Mouse (Mus musculus): ENCODE data around the gene Ugt1a10. TPM values are rescaled to one million over a fixed set of nuclear protein-coding genes. Genes with fewer than 3 reads are reported as not detected.

The Ugt1a10 gene
- polyA plus RNA-seq, 2 experiments, result not detected

DNA sequence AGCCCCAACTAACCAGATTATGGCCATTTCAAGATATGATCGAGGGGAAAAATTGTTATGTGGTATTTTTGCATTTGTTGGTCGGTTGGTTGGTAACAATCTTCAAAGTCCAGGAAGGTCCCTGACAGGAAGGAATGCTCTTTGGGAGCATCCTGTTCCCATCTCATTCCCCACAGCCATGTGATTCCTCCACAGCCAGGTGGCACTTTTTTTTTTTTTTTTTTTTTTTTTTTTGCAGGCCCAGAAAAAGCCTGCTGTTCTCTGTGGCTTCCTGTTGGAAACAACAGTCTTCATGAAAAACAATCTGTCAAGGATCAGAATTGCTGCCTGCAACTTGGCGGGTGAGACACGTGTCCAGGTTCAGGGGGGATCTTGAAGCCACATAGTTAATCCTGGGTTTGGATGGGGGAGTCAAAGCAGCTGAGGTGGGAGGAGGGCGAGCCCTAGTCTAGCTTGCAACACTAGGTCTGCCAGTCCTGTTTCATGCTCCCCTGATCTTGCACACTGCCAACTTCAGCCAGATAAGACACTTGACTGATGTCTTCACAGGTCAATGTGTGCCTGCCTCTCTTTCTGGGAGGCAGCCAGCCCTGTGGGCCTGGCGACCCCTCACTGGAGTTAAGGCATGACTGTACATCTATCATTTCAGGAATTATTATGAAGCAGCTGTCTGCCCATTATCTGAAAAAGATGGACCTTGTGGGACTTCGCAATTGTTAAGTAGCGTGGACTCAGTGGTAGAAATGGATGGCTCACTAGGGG is 203.9 kb downstream of the Ugt1a10 start:
- no peak for TF ChIP-seq EP300 (IDR thresholded peaks at IDR 0.05; ENCODE audit: low read depth)
- TF ChIP-seq CTCF (IDR thresholded peaks at IDR 0.05; ENCODE audit: low read depth), result no peak
- Histone ChIP-seq H3K36me3 (replicated peaks; ENCODE audit: control insufficient read depth, insufficient read depth, low read depth) (peaks cover 30% of the 10 kb centered on the region), H3K9me3 (ENCODE audit: control insufficient read depth, low read length) (no peaks in the 10 kb centered on the region), H3K27me3 (ENCODE audit: control insufficient read depth, insufficient read depth, low read length) (no peaks in the 10 kb centered on the region), H3K9ac (replicated peaks) (no peak overlapping the region), H3K4me2 (ENCODE audit: low read depth) (no peak overlapping the region), H3K4me3 (ENCODE audit: insufficient read depth in 1 of 2, low read depth in 2 of 2, low read length in 2 of 2) (no peak overlapping the region), H3K4me1 (replicated peaks; ENCODE audit: control insufficient read depth in 2 of 2, insufficient read depth in 2 of 2, low read length in 1 of 2) (peaks cover 6 to 34% of the 10 kb centered on the region in 2 experiments; a peak in 3 of 4 replicates), H3K27ac (no peak overlapping the region)
- DNase-seq (ENCODE audit: low read depth in 3 of 3, low spot score in 3 of 3), result no peak
- 51% methylated on average over 8 of the region's 8 CpGs for WGBS (ENCODE audit: insufficient replicate concordance)
- ATAC-seq (ENCODE audit: insufficient read depth), result no peak

DNA sequence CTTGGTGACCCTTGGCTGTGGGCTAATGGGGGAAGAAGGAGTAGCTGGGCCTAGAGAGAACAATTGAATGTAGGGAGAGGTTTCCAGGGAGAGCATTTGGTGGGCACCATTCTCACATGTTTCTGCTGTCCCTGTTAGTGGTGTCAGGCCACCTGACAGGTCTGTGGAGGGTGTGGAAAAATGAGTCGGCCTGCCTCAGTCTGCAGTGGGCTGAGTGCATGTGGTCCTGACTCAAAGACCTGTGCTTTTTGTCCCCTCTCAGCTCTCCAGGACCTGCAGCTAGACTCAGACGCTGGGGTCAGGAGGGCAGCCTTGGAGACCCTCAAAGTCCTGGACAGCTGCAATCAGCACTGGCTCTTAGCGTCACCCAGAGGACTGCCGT is 204.4 kb downstream of the Ugt1a10 start:
- no peak overlapping the region for H3K4me2 ChIP-seq (ENCODE audit: low read depth)
- peaks cover 35% of the 10 kb centered on the region for H3K36me3 ChIP-seq (replicated peaks; ENCODE audit: control insufficient read depth, insufficient read depth, low read depth)
- 67% methylated on average over 4 of the region's 4 CpGs for WGBS (ENCODE audit: insufficient replicate concordance)
- peak; percentile 4 for ATAC-seq (ENCODE audit: insufficient read depth)
- H3K27ac ChIP-seq, result no peak overlapping the region
- no peak overlapping the region for H3K4me3 ChIP-seq (ENCODE audit: insufficient read depth in 1 of 2, low read depth in 2 of 2, low read length in 2 of 2)
- no peaks in the 10 kb centered on the region for H3K27me3 ChIP-seq (ENCODE audit: control insufficient read depth, insufficient read depth, low read length)
- DNase-seq (ENCODE audit: low read depth in 3 of 3, low spot score in 3 of 3), result no peak
- H3K9me3 ChIP-seq (ENCODE audit: control insufficient read depth, low read length), result no peaks in the 10 kb centered on the region
- H3K4me1 ChIP-seq (replicated peaks; ENCODE audit: control insufficient read depth in 2 of 2, insufficient read depth in 2 of 2, low read length in 1 of 2), result peaks cover 6 to 34% of the 10 kb centered on the region in 2 experiments; a peak in 3 of 4 replicates
- H3K9ac ChIP-seq (replicated peaks), result no peak overlapping the region
- TF ChIP-seq EP300 (IDR thresholded peaks at IDR 0.05; ENCODE audit: low read depth) (no peak), CTCF (IDR thresholded peaks at IDR 0.05; ENCODE audit: low read depth) (no peak)

- ATAC-seq (ENCODE audit: insufficient read depth) (peak; percentile 48), DNase-seq (ENCODE audit: low read depth in 3 of 3, low spot score in 3 of 3) (peak in 2 of 3 experiments; percentile 27 to 50)
- H3K27me3 ChIP-seq (ENCODE audit: control insufficient read depth, insufficient read depth, low read length), result no peaks in the 10 kb centered on the region
- no peak overlapping the region for H3K27ac ChIP-seq
- no peaks in the 10 kb centered on the region for H3K9me3 ChIP-seq (ENCODE audit: control insufficient read depth, low read length)
- no peak overlapping the region for H3K9ac ChIP-seq (replicated peaks)
- no peak overlapping the region for H3K4me3 ChIP-seq (ENCODE audit: insufficient read depth in 1 of 2, low read depth in 2 of 2, low read length in 2 of 2)
- H3K4me1 ChIP-seq (replicated peaks; ENCODE audit: control insufficient read depth in 2 of 2, insufficient read depth in 2 of 2, low read length in 1 of 2), result peaks cover 6 to 34% of the 10 kb centered on the region in 2 experiments; a peak in 3 of 4 replicates
- peaks cover 40% of the 10 kb centered on the region for H3K36me3 ChIP-seq (replicated peaks; ENCODE audit: control insufficient read depth, insufficient read depth, low read depth)
- TF ChIP-seq CTCF (IDR thresholded peaks at IDR 0.05; ENCODE audit: low read depth), result no peak
- no peak for TF ChIP-seq EP300 (IDR thresholded peaks at IDR 0.05; ENCODE audit: low read depth)
- no peak overlapping the region for H3K4me2 ChIP-seq (ENCODE audit: low read depth)
- 56% methylated on average over 6 of the region's 6 CpGs for WGBS (ENCODE audit: insufficient replicate concordance)
These were observed 204.9 kb downstream of the Ugt1a10 start for GRCm38 (mm10) chr1:88260114-88260513.

GRCm38 (mm10) chr1:88260604-88261377 is 205.6 kb downstream of the Ugt1a10 start:
- no peak overlapping the region for H3K4me2 ChIP-seq (ENCODE audit: low read depth)
- DNase-seq (ENCODE audit: low read depth in 3 of 3, low spot score in 3 of 3), result no peak
- H3K4me1 ChIP-seq (replicated peaks; ENCODE audit: control insufficient read depth in 2 of 2, insufficient read depth in 2 of 2, low read length in 1 of 2), result peaks cover 6 to 34% of the 10 kb centered on the region in 2 experiments; a peak in 3 of 4 replicates
- no peak for ATAC-seq (ENCODE audit: insufficient read depth)
- 69% methylated on average over 10 of the region's 10 CpGs for WGBS (ENCODE audit: insufficient replicate concordance)
- no peak overlapping the region for H3K9ac ChIP-seq (replicated peaks)
- H3K9me3 ChIP-seq (ENCODE audit: control insufficient read depth, low read length), result no peaks in the 10 kb centered on the region
- TF ChIP-seq CTCF (IDR thresholded peaks at IDR 0.05; ENCODE audit: low read depth), result no peak
- no peak for TF ChIP-seq EP300 (IDR thresholded peaks at IDR 0.05; ENCODE audit: low read depth)
- no peak overlapping the region for H3K27ac ChIP-seq
- no peaks in the 10 kb centered on the region for H3K27me3 ChIP-seq (ENCODE audit: control insufficient read depth, insufficient read depth, low read length)
- peaks cover 47% of the 10 kb centered on the region for H3K36me3 ChIP-seq (replicated peaks; ENCODE audit: control insufficient read depth, insufficient read depth, low read depth)
- no peak overlapping the region for H3K4me3 ChIP-seq (ENCODE audit: insufficient read depth in 1 of 2, low read depth in 2 of 2, low read length in 2 of 2)

- TF ChIP-seq CTCF (IDR thresholded peaks at IDR 0.05; ENCODE audit: low read depth), result no peak
- no peak for TF ChIP-seq EP300 (IDR thresholded peaks at IDR 0.05; ENCODE audit: low read depth)
- DNase-seq (ENCODE audit: low read depth in 3 of 3, low spot score in 3 of 3) (no peak), ATAC-seq (ENCODE audit: insufficient read depth) (peak; percentile 1)
- 70% methylated on average over 7 of the region's 7 CpGs for WGBS (ENCODE audit: insufficient replicate concordance)
- no peak overlapping the region for H3K9ac ChIP-seq (replicated peaks)
- peaks cover 6 to 34% of the 10 kb centered on the region in 2 experiments; a peak in 3 of 4 replicates for H3K4me1 ChIP-seq (replicated peaks; ENCODE audit: control insufficient read depth in 2 of 2, insufficient read depth in 2 of 2, low read length in 1 of 2)
- no peak overlapping the region for H3K27ac ChIP-seq
- H3K9me3 ChIP-seq (ENCODE audit: control insufficient read depth, low read length), result no peaks in the 10 kb centered on the region
- no peaks in the 10 kb centered on the region for H3K27me3 ChIP-seq (ENCODE audit: control insufficient read depth, insufficient read depth, low read length)
- H3K4me3 ChIP-seq (ENCODE audit: insufficient read depth in 1 of 2, low read depth in 2 of 2, low read length in 2 of 2), result no peak overlapping the region
- H3K4me2 ChIP-seq (ENCODE audit: low read depth), result no peak overlapping the region
- peaks cover 56% of the 10 kb centered on the region for H3K36me3 ChIP-seq (replicated peaks; ENCODE audit: control insufficient read depth, insufficient read depth, low read depth)
These were observed 206.5 kb downstream of the Ugt1a10 start for GRCm38 (mm10) chr1:88261706-88262105.
